Mouse (Mus musculus) heart, embryonic 11.5 days (tissue): Measurements from ENCODE around the gene Fam131b. TPM values are rescaled to one million over a fixed set of nuclear protein-coding genes. Genes with fewer than 3 reads are reported as not detected.

Experiments
- ATAC-seq: fragments of 200-750 bp; cut with Nextera tagmentation; replicated peaks from 2 replicates; pipeline ENCODE4 v1.8.0; 2017; ENCODE audit warnings: moderate library complexity; ENCODE audit not compliant: insufficient number of reproducible peaks, low FRiP score, low TSS enrichment
- H3K27ac ChIP-seq: fragments of 300-500 bp; sonication (generic); 2 replicates; pipeline ENCODE4 v1.5.1; 2014; ENCODE audit warnings: mild to moderate bottlenecking, low read depth, low read length
- H3K27me3 ChIP-seq: fragments of 300-500 bp; sonication (generic); 2 replicates; pipeline ENCODE4 v1.6.1; 2014; ENCODE audit warnings: mild to moderate bottlenecking, low read length, mixed read lengths; ENCODE audit not compliant: control insufficient read depth, insufficient read depth
- H3K36me3 ChIP-seq: fragments of 300-500 bp; sonication (generic); 2 replicates; pipeline ENCODE4 v1.6.1; 2014; ENCODE audit warnings: mild to moderate bottlenecking, low read length, moderate library complexity, mixed read lengths; ENCODE audit not compliant: control insufficient read depth, insufficient read depth
- H3K4me1 ChIP-seq: fragments of 300-500 bp; sonication (generic); 2 replicates; pipeline ENCODE4 v1.6.1; 2014; ENCODE audit warnings: low read length; ENCODE audit not compliant: control insufficient read depth, insufficient read depth
- H3K4me2 ChIP-seq: fragments of 300-500 bp; sonication (generic); 2 replicates; pipeline ENCODE4 v1.6.1; 2014; ENCODE audit warnings: mild to moderate bottlenecking, moderate library complexity
- H3K4me3 ChIP-seq: fragments of 300-500 bp; sonication (generic); 2 replicates; pipeline ENCODE4 v1.5.1; 2014; ENCODE audit warnings: low read depth, low read length
- H3K9ac ChIP-seq: fragments of 300-500 bp; sonication (generic); 2 replicates; pipeline ENCODE4 v1.6.1; 2014; ENCODE audit warnings: mild to moderate bottlenecking, low read depth, low read length, moderate library complexity
- H3K9me3 ChIP-seq: fragments of 300-500 bp; sonication (generic); replicated peaks from 2 replicates; pipeline ENCODE4 v1.6.1; 2016; ENCODE audit warnings: low read length; ENCODE audit not compliant: control insufficient read depth
- WGBS: fragments of 180-500 bp; shearing (Covaris S2); extraction: QIAGEN DNeasy Blood & Tissue Kit; methylation state at CpG from one replicate; pipeline ENCODE4 v1.1.7; 2014; ENCODE audit not compliant: insufficient replicate concordance; 5-methylcytosine and 5-hydroxymethylcytosine counted together
- polyA plus RNA-seq: library from polyadenylated mRNA; unstranded; fragments of >200 nt; fragmentation: Nextera tagmentation; extraction: Ambion mirVana; gene quantifications from 2 replicates; pipeline ENCODE4 v1.2.1, GENCODE M21; 2014

Gene Fam131b
- polyA plus RNA-seq, 1 experiment from 2014 or later, result 0.23 TPM

DNA sequence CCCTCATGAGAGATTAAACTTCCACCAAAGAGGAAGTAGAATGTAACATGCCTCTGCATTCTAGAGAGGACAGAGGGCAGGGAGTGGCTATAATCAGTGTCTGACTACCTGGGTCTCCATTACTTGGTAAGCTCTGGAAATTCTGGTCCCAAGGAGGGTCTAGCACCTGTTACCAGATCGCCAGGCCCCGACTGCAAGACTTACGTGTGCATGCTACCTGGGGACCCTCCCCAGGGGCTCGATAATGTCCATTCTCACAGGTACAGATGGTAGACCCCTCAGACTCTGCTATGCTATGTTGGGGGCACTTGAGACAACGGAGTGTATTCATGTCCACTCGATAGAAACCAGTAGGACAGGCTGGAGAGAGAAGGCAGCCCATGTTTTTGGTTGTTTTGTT, 40.8 kb upstream of the Fam131b start:
- Histone ChIP-seq H3K27me3 (no peaks in the 10 kb centered on the region), H3K4me1 (peaks cover 25% of the 10 kb centered on the region), H3K9ac (no peak overlapping the region), H3K27ac (no peak overlapping the region), H3K4me2 (no peak overlapping the region), H3K9me3 (no peaks in the 10 kb centered on the region), H3K36me3 (peaks cover 8% of the 10 kb centered on the region; the same call in 1 of the 2 replicates), H3K4me3 (no peak overlapping the region)
- WGBS, result 89% methylated on average over 6 of the region's 6 CpGs
- no peak for ATAC-seq

DNA sequence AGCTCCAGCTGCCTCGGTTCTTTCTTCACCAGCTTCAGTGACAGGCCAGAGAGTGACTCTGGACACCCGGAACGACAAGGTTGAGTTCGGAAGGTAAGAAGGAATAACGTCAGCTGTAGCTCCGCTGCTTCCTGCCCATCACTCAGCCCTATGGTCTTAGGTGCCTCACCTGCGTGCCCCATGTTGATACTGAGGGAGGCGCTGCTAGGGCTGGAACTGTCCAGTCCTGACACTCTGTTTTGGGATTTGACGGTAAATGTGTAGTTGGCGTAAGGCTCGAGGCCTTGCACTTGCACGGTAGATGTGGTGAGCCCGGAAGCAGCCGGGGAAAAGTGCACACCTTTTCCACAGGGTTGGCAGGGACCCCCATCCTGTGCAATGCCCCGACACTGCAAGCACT, 40.2 kb upstream of the Fam131b start:
- H3K27ac ChIP-seq, result no peak overlapping the region
- peaks cover 28% of the 10 kb centered on the region for H3K4me1 ChIP-seq
- no peaks in the 10 kb centered on the region for H3K27me3 ChIP-seq
- 84% methylated on average over 15 of the region's 15 CpGs for WGBS
- no peak overlapping the region for H3K4me3 ChIP-seq
- H3K4me2 ChIP-seq, result no peak overlapping the region
- no peaks in the 10 kb centered on the region for H3K9me3 ChIP-seq
- H3K9ac ChIP-seq, result no peak overlapping the region
- no peak for ATAC-seq
- peaks cover 10% of the 10 kb centered on the region; the same call in 1 of the 2 replicates for H3K36me3 ChIP-seq

DNA sequence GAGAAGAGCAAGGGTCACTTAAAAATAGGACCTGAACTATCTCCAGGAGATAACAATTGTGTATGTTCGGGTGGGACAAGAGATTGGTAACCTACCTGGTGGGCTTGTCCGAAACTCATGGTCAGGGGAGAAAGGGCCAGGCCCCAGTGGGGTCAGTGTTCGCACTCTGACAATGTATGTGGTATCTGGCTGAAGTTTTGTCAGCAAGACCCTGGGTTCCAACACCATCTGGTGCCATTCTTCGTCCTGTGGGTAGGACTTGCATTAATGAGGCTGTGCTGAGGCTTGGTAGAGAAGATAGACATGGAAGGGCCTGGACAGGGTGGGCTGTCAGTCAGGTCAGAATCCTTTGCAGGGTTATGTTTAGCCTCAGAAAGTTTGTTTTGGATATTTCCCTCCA, 39.6 kb upstream of the Fam131b start:
- Histone ChIP-seq H3K27me3 (no peaks in the 10 kb centered on the region), H3K9ac (no peak overlapping the region), H3K9me3 (no peaks in the 10 kb centered on the region), H3K36me3 (peaks cover 10% of the 10 kb centered on the region; the same call in 1 of the 2 replicates), H3K4me1 (peaks cover 30% of the 10 kb centered on the region), H3K4me3 (no peak overlapping the region), H3K4me2 (no peak overlapping the region), H3K27ac (no peak overlapping the region)
- 63% methylated on average over 4 of the region's 4 CpGs for WGBS
- no peak for ATAC-seq

DNA sequence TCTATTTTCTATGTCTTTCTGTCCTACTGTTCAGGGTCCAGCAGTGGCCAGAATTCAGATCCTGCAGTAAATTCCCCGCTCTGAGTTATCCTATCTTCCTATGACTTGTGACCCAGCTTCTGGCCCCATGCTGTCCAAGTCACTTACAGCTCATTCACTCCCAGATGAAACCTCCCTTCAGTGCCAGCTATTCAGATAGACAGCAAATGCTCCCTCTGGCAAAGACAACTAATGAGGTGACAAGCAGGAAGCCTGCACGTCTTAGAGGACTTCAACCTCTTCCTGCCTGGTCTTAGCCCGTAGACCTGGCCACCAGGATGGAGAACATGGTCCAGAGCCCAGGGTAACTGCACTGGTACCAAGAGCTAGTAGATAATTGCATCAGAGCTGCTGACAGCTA, 38.5 kb upstream of the Fam131b start:
- no peaks in the 10 kb centered on the region for H3K27me3 ChIP-seq

DNA sequence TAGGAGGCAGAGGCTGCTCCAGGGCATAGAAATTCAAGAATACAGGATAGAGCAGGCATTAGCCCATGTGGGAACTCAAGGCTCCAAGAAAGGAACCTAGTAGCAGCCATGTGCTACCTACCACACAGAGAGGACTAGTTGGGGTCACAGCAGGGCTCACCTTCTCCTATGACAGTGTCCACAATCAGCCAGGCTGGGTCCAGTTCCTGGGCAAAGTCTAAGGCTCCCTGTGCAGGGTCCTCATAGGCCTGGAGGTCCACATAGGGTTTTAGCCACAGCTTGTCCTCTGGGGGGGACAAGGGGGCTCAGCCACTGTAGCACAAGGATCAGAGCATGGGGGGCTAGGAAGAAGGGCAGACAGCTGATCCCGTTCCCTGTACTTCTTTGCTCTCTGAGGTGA, 38.1 kb upstream of the Fam131b start:
- ATAC-seq, result no peak
- 62% methylated on average over 1 of the region's 1 CpGs for WGBS
- Histone ChIP-seq H3K27me3 (no peaks in the 10 kb centered on the region), H3K9me3 (no peaks in the 10 kb centered on the region), H3K9ac (peak overlapping the region; percentile 34; the same call in 1 of the 2 replicates), H3K4me3 (no peak overlapping the region), H3K4me1 (peaks cover 38% of the 10 kb centered on the region), H3K27ac (peak overlapping the region; percentile 41; the same call in 1 of the 2 replicates), H3K4me2 (no peak overlapping the region), H3K36me3 (peaks cover 20% of the 10 kb centered on the region)

More for the DNA sequence above, 38.5 kb upstream of the Fam131b start:
- Histone ChIP-seq H3K9ac (no peak overlapping the region), H3K9me3 (no peaks in the 10 kb centered on the region), H3K36me3 (peaks cover 15% of the 10 kb centered on the region), H3K4me1 (peaks cover 33% of the 10 kb centered on the region), H3K4me2 (no peak overlapping the region), H3K4me3 (no peak overlapping the region), H3K27ac (no peak overlapping the region)
- 35% methylated on average over 3 of the region's 3 CpGs for WGBS
- no peak for ATAC-seq

DNA sequence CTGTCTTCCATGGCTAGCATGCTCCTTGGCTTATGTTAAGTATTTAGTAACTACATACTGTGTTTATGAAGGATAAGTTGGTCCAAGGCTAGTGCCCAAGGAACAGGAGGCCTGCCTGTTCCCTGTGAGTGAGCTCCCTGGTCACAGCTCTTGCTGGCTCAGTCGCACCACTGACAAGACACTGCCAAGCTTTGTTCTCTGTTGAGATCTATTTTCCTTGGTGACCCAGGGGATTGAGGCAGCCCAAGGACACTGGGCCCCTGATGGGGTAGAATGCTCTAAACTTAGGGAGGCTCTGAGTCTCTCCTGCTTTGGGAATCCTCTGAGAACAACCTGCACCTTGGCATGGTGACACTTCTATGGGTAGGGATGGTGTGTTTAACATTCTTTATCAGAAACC, 37.6 kb upstream of the Fam131b start:
- H3K27ac ChIP-seq, result no peak overlapping the region
- peaks cover 42% of the 10 kb centered on the region for H3K4me1 ChIP-seq

DNA sequence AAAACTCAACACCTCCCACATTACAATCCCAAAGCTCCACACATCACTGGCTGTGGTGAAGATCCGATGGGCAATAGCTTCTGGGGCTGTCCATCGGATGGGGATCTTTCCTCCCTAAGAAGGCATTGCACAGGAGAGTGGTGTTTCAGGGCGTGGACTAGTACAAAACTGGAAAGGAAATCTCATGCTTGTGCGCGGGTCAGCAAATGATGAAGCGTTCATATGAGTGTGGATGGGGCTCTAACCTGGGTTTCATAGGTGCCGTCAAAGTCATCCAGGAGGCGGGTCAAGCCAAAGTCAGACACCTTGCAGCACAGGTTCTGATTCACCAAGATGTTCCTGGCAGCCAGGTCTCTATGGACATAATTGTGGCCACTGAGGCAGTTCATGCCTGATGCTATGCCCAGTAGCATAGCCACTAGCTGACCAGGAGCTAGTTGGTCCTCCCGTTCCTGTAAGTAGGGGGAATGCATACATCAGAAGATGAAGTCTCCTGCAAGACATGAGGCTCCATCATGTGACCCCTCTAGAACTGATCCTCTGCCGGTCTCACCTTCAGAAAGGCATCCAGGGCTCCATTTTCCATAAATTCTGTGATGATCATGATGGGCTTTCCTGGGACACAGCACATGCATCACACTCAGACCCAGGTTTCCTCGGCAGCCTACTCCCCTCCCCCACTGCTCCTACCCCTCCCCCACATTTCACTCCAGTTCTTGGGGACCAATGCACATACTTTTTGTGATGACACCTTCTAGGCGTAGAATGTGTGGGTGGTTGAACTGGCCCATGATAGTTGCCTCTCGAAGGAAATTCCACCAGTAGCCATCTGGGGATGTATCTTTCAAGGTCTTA, 36.8 kb upstream of the Fam131b start:
- Histone ChIP-seq H3K9me3 (no peaks in the 10 kb centered on the region), H3K9ac (no peak overlapping the region), H3K4me3 (no peak overlapping the region), H3K36me3 (peaks cover 32% of the 10 kb centered on the region), H3K27me3 (no peaks in the 10 kb centered on the region), H3K4me1 (peaks cover 42% of the 10 kb centered on the region), H3K4me2 (no peak overlapping the region), H3K27ac (no peak overlapping the region)
- ATAC-seq, result no peak
- WGBS, result 87% methylated on average over 13 of the region's 13 CpGs

More for the DNA sequence above, 37.6 kb upstream of the Fam131b start:
- Histone ChIP-seq H3K4me3 (no peak overlapping the region), H3K4me2 (no peak overlapping the region), H3K9me3 (no peaks in the 10 kb centered on the region), H3K36me3 (peaks cover 24% of the 10 kb centered on the region), H3K27me3 (no peaks in the 10 kb centered on the region), H3K9ac (no peak overlapping the region; the same call in 1 of the 2 replicates)
- 57% methylated on average over 1 of the region's 1 CpGs for WGBS
- ATAC-seq, result no peak

DNA sequence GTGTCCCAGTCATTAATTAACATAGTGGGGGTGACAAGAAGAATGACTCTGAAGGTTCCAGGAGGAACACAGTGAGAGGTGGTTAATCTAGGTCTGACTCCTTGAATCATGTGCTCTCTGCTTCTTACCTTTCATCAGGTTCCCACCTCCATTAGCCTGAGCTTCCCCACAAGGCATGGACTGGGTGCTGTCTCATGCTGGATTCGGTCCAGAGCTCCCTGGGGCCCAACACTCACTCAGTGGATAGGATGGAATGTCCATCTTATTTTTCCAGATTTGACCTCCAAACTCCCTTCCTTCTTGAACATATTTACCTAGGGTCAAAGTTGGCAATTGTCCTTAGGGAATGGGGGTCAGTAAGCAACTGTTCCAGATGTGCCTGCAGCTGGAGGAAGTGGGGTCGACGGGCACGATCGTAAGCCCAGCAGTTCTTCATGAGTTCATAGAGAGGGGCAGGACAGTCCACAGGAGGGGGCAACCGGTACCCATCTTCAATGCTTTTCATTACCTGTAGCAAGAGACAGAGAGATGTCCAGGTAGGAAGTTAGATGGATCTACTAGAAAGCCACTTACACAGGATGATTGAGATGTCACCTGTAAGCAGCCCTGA, 35.9 kb upstream of the Fam131b start:
- Histone ChIP-seq H3K27me3 (no peaks in the 10 kb centered on the region), H3K27ac (peak overlapping the region; percentile 66; the same call in 1 of the 2 replicates), H3K4me3 (no peak overlapping the region), H3K9ac (no peak overlapping the region), H3K9me3 (no peaks in the 10 kb centered on the region), H3K36me3 (peaks cover 40% of the 10 kb centered on the region), H3K4me1 (peaks cover 49% of the 10 kb centered on the region), H3K4me2 (no peak overlapping the region)
- 81% methylated on average over 6 of the region's 6 CpGs for WGBS
- ATAC-seq, result no peak
